Mouse (Mus musculus): ENCODE data around the gene Gm21985.
"Not testable (repeated sequence)": the region's sequence is repeated elsewhere in the genome, so short reads cannot be mapped to it uniquely, and the experiment has no call there.

Gene Gm21985

DNA sequence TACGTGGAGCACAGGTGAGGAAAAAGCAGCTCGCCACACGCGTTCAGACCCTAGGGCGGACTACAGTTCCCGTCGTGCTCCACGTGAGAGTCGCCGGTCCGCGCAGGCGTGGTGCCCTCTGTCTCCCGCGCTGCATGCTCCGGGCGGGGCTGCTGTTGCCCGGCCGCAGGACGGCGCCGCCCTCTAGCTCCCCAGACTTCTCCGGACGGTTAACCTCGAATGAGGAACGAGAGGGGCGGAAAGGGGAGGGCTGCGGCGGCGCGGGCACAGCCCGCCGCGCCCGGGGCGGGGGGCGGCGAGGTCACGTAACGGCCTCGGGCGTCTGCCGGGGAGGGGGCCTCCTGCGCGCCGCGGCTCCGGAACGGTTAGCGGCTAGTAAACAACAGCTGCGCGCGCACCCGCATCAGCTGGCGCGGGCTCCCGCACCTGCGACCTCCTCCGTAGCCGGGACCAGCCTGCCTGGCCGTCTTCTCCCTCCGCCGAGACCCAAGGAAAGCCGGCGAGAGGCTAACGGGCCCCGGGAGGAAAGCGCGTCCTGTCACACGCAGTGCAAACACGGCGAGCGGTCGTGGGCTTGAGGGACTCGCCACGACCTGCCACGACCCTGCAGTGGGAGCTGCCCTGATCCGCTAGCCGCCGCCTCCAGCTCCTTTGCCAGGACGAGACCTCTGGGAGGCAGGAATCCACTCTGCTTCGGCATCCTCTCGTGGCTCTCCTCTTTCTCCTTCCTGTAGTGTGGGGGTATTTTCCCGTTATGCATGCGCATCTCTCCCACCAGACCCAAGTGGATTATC, 469 bp upstream of the Gm21985 start, which contains the start of gene Slc12a6:
TSS of gene Slc12a6 (plus strand) at position 378 of the 794 bp plus-strand sequence.
- peak; percentile 91 for DNase-seq

- DNase-seq = no peak
Observed at GRCm38 (mm10) chr2:112266780-112267179, 666 bp downstream of the Gm21985 start.

DNA sequence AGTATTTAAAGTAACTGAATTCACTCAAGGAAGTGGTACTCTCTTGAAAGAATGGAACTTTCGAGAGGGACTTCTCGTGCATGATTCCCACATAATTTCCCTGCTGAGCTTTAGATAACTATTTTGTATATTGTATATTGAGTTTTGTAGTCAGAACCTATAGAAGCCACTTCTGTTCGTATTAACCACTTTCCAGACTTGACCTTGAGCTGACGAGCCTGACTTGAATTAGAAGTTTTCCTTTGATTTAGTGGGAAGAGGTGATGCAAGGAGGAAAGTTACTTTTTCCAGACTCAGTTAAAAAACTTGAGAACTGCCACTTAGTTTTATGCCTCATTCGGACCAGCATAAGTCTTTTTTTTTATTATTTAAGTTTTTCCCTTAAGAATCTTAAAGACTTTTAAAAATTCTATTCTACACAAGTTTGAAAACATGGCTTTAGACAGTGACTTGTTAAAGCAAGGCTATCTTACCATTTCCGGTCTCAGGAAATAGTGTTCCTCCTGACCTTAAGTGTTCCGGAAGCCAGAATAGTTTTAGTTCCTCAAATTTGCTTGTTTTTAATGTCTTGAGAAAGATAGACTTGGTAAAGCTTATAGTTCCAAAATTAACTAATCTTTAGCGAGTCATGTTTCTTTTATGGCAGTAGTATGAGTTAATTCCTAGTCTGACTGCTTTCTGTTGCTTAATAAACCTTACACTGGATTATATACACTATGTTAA, 1.6 kb downstream of the Gm21985 start:
- no peak for DNase-seq

GRCm38 (mm10) chr2:112270011-112270410, 3.9 kb downstream of the Gm21985 start:
- DNase-seq = no peak

DNA sequence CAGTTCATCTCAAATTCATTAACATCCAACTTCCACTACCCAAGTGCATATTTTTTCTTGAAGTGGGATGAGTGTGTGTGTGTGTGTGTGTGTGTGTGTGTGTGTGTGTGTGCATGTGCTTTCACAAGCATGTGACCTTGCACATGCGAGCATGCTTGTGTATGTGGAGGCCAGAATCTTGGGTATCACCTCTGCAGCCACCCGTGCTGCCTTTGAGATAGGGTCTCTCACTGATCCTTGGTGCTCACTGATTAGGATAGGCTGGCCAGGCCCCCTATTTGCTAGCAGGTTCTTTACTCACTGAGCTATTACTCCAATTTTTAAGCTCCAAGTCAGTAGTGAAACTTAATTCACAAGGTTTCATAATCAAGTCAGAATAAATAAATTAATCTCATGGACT, 6.8 kb downstream of the Gm21985 start:
- DNase-seq = no peak

GRCm38 (mm10) chr2:112273474-112273873, 7.4 kb downstream of the Gm21985 start:
- DNase-seq = no peak

DNA sequence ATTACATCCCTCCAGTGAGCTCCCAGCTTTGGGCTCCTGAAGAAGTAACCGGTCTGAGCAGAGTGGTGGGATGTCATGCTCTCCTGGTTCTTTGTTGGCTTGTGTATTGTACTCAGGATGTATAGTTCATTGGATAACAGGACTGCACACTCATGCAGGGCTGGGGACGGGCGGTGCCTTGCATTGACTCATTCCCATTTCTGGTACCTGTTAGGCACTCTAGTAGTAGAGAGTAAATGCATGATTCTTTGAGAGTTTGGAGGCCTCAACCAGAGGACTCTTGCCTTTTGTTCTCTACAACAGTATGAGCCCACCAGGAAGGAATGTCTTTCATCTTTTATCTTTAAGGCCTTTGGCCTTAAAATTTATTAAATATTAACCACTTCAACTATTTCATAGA, 10.8 kb downstream of the Gm21985 start:
- DNase-seq = no peak

DNA sequence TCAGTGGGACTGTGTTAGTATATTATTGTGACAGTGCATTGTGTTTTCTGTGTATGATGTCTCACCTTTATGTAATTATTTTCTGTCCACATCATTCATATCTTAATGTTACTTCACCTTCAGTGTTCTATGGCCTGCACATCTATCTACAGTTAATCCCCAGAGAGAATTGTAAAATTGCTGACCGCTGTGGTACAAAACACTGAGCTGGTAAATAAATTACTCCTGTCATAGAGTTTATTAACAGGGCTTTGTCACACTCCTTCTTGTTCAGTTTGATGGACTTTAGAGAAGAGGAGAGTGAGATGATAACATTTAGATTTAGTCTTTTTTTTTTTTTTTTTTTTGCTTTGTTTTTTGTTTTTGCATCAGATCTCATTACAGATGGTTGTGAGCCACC, 16.7 kb downstream of the Gm21985 start:
- no peak for DNase-seq

- DNase-seq = no peak
Observed at GRCm38 (mm10) chr2:112284363-112285030, 18.4 kb downstream of the Gm21985 start.

DNA sequence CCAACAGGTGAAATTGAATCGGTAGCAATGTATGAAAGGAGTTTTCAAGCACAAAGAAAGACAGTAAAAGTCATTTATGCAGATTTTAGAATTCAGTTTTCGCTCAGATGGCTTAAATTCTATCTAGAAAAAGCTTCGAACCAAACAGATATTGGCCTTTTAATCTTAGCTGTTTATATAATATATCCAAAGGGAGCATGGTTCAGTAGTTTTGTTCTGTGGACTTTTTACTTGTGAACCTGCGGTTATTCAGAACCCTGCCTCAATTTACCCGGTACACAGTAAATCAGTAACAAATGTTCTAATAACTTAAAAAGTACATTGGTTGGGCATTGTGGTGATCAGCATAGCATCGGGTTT, 18.9 kb downstream of the Gm21985 start:
- DNase-seq = no peak

GRCm38 (mm10) chr2:112286062-112286461, 19.9 kb downstream of the Gm21985 start:
- DNase-seq = not testable (repeated sequence)

GRCm38 (mm10) chr2:112287059-112287458, 20.9 kb downstream of the Gm21985 start:
- no peak for DNase-seq

- DNase-seq = no peak
Observed at GRCm38 (mm10) chr2:112289507-112289906, 23.4 kb downstream of the Gm21985 start.

DNA sequence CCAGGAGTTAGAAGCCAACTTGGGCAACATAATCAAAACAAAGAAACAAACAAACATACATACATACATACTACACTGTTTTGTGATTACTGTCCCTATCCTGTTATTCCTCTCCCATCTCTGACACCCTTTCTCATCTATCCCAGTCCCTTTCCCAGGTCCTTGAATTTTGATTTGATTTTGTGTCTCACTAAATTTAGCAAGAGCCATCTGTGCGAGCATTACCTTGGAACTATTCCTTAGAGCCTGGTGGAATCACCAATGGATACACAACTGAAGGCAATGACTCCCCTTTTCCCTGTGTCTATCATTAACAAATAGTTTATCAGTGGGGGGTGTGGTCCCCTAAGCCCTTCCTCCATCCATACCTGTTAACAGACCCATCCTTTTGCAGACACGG, 26.7 kb downstream of the Gm21985 start:
- DNase-seq = no peak

GRCm38 (mm10) chr2:112296211-112296610, 30.1 kb downstream of the Gm21985 start:
- DNase-seq = no peak

- no peak for DNase-seq
Observed at GRCm38 (mm10) chr2:112298221-112298620, 32.1 kb downstream of the Gm21985 start.

- no peak for DNase-seq
Observed at GRCm38 (mm10) chr2:112308671-112309070, 42.6 kb downstream of the Gm21985 start.

DNA sequence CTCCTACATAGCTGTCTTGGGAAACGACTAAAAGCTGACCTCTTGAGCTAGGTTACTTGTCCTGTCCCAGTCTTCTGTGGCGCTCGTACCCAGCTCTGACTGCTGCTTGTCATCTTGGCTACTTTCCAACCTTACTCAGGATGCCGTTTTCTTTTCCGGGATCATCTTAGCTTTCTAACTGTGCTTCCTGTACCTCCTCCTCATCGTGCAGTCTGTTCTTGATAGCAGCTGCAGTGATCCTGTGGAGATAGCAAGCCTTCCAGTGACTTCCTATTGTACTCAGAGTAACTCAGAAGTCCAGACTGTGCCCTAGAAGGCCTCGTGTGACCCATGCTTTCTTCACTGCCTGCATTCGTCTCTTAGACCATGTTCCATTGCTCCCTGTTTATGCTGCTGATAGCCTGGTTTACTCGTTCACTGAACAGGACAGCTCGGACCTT, 43.1 kb downstream of the Gm21985 start:
- no peak for DNase-seq

DNA sequence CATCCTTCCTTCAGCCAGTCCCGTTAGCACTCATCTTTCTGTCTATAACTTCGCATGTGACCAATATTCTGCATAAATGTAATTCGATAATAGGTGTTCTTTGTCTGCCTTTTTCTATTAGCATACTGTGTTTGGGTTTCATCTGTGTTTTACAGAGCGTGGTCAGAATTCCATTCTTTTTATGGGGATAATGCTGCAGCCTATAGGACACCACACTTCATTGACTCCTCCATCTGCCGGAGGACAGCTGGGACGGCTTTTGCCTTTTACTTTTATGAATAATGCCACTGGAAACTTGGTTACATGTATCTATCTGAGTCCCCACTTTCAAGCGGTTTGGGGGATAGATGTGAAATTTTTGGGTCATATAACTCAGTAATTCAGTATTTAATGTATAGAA, 49.5 kb downstream of the Gm21985 start:
- no peak for DNase-seq

DNA sequence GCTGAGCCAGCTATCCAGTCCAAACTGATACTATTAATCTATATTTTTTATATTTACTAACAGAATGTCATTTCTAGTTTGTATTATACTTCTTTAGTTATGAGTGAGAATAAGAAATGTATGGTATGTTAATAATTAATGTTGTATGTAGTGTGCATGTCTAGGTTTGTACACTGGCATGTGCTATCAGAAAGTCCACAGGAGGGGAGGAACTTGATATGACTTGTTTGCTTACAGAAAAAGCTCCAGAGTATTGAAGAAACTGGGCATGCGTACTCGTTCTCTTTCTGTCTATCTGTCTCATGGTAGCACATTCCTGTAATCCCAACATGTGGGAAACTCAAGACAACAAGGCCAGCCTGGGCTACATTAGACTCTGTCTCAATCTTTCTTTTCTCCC, 52.1 kb downstream of the Gm21985 start:
- DNase-seq = no peak

- no peak for DNase-seq
Observed at GRCm38 (mm10) chr2:112318905-112319304, 52.8 kb downstream of the Gm21985 start.

GRCm38 (mm10) chr2:112328069-112328777, 62.1 kb downstream of the Gm21985 start:
- DNase-seq = no peak
